Mouse (Mus musculus): ENCODE measurements around the gene Fem1b. TPM values are rescaled to one million over a fixed set of nuclear protein-coding genes. Genes with fewer than 3 reads are reported as not detected.

Fem1b gene
- polyA plus RNA-seq, 1 experiment = 9.1 TPM

DNA sequence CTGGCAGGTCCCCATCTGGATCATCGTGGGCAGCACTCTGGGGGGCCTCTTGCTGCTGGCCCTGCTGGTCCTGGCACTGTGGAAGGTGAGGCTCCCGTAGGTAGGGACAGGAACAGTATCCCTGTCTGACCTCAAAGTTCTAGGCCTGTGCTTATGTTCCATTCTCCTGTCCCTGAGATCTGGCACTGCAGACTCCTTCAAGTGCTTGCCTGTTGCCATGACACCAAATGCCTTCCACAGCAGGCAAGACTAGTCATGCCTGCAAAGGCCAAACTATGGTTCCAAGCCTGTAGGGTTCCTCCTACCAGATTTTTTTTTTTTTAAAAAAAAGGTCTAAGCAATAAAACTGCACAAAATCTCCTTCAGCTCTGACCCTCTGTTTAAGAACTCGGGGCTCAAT lies 29.8 kb downstream of the Fem1b start:
- peak; percentile 38 for DNase-seq (ENCODE audit: low read depth)

DNA sequence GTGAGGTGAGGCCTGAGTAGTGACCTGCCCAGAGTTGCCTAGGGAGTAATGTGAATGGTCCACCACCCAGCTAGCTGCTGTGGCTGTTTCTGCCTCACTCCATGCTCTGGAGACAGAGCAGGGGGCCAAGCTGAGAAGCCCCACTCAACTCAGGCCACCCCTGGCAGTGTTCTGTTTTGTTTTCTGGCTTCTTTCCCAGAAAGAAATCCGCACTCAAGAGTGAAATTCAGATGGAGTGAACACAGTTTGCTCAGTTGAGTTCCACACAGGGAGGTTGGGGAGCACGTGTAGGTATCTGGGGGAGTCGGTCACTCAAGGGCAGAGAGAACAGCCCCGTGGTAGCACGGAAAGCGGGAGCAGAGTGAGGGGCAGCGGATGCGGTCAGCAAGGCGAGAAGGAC lies 33.0 kb downstream of the Fem1b start:
- no peak for DNase-seq (ENCODE audit: low read depth)

DNA sequence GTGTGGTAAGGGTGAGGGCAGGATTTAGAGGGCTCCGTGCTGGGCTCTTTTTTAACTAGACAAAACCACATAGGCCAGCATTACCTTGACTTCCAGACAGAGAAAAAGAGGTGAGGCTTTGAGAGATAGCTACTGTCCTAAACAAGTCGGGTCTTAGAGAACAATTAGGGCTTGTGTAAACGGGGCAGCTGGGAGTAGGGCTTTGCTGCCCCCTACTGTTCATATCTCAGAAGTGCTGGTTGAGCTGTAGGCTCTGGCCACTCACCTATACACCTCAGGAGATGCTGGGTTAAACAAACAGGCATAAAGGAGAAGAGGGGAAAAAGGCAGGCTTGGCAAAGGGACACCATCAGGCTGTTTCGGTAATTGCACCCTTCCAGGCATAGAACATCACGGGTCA lies 34.3 kb downstream of the Fem1b start:
- no peak for DNase-seq (ENCODE audit: low read depth)

DNA sequence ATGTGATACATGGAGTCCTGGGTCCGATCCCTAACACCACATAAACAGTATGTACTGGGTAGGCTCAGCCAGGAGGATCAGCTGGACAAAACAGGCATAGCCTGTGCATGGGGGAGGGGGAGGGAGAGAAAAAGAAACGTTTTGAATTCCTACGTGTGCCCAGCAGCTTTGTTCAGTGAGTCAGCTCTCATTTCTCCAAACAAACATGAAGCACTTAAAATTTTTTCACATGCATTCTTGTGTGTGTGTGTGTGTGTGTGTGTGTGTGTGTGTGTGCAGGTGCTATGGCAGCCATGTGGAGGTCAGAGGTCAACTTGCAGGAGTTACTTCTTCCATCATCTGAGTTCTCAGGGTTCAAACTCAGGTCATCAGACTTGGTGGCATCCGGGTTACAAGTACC lies 36.3 kb downstream of the Fem1b start:
- no peak for DNase-seq (ENCODE audit: low read depth)

DNA sequence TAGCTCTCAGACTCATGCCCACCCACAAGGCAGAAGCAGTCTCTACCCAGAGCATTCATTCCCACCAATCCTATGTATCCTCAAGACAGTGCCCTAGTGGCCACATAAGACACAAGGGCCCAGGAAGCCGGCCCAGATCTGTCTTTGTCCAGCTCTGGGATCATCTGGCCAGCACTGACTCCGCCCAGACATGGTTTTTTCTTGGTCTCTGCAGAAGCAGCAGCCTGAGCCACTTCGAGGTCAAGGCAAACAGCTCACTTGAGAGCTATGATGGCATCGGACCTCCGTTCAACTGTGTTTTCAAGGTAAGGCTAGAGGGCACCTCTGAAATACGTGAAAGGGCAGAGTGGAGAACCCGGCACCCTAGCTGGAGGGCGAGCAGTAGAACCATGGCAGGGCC lies 39.0 kb downstream of the Fem1b start:
- DNase-seq (ENCODE audit: low read depth) = no peak

DNA sequence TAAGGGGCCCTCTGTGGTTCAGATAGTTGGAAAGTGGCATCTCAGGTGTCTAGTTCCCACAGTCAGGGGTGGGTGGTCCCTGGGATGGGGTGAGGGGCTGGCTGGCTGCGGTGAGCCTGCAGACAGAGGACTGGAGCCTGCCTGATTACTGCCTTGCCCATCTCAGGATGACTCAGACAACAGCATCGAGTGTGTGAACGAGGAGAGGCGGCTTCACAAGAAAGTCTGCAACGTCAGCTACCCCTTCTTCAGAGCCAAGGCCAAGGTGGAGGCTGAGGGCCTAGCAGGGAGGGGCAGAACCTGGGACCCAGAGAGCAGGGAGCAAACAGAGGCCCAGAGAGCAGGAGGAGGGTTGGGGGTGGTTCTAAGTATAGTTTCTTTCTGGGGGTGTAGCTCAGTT lies 43.4 kb downstream of the Fem1b start:
- DNase-seq (ENCODE audit: low read depth) = no peak

DNA sequence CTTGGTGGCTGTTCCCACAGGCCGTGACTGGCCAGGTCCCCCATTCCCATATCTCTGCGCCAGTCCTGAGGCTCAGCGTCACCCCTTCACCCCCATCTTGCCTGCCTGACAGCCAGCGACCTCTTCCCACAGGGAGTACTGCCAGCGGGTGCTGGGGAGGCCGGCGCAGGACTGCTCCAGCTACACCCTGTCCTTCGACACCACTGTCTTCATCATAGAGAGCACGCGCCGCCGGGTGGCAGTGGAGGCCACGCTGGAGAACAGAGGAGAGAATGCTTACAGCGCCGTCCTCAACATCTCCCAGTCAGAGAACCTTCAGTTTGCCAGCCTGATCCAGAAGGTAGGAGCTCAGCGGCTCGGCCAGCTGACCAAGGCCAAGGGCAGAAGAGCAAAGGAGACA lies 44.3 kb downstream of the Fem1b start:
- DNase-seq (ENCODE audit: low read depth) = no peak

DNA sequence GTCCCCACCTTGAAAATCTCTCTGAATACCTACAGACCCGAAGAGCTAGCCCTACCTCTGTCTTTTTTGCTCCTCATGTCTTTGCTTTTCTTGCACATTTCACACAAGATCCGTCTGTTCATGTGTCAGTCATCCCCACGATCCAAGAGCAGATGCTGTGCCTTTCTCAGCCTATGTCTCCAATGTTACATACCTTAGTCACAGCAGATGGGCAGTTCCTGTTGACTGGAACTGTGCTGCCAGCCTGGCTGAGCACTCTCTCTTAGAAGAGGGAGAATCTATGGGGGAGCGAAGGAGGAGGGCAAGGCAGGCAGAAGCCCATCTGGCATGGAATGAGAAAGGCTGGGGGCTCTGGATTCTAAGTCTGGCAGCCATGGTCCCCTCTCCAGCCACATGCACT lies 46.4 kb downstream of the Fem1b start:
- DNase-seq (ENCODE audit: low read depth) = no peak

DNA sequence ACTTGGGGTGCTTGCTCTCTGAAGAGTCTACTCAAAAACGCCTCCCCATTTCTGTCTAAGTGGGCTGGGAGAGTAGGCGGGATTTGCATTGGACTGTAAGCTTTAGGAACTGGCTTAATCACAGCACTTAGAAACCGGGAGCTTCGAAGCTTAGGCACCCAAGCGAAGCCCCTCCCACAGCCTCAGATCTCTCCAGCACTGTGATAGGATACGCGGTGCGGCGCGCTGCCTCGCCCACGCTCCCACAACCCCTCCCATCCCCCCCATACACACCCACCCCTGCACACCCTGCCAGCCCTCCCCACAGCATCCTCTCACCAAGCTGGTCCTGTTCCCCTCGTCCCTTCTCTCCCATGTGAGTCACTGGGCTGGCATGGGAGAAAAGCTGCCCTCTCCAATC lies 48.3 kb downstream of the Fem1b start:
- no peak for DNase-seq (ENCODE audit: low read depth)

DNA sequence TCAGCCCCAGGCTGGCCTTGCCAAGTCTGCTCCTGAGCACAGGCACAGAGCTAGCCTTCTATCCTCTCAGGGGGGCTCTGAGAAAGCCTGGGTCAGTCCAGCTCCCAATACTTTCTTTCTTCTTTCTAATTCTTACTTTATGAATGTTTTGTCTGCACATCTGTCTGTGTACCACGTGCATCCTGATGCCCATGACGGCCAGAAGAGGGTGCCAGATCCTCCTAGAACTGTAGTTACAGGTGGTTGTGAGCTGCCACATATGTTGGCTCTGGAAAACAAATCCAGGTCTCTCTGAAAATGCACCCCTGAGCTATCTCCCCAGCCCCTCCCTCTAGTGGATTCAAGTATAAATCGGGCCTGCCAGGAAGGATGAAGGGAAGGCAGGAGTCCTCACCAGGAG lies 52.1 kb downstream of the Fem1b start:
- DNase-seq (ENCODE audit: low read depth) = no peak

DNA sequence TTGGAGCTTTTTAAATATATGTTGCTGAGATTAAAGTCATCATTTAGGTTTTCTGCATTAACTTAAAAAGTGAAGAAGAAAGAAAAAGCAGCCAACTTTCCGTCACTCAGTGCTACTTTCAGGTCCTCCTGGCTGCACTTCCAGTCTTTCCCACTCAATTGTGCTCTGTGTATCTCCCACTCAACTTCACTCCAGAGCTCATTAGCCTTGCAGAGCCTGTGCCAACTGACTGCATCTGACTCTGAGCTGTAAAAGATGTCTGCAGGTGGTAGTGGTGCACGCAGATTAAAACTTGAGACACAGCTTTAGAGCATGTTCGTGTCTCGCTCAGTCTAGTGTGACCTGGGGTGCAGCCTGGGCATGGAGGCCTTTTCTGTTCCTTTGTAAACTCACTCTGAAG lies 53.4 kb downstream of the Fem1b start:
- DNase-seq (ENCODE audit: low read depth) = no peak

DNA sequence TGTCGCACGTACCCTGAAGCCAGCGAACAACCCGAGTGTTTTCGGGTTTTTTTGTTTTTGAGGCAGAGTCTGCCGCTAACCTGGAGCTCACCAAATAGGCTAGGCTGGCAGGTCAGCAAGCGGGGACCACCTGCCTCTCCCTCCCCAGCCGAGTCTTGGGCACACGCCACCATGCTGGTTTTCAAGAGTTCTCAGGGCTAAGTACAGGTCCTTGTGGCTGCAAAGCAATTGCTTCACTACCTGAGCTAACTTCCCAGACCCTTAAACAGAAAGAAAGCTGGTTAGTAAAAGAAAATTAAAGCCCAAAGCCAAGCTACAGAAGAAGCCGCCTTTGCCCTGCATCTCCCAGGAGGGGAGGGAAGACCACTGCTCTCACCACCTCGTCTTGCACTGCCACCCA lies 61.4 kb downstream of the Fem1b start:
- no peak for DNase-seq (ENCODE audit: low read depth)

DNA sequence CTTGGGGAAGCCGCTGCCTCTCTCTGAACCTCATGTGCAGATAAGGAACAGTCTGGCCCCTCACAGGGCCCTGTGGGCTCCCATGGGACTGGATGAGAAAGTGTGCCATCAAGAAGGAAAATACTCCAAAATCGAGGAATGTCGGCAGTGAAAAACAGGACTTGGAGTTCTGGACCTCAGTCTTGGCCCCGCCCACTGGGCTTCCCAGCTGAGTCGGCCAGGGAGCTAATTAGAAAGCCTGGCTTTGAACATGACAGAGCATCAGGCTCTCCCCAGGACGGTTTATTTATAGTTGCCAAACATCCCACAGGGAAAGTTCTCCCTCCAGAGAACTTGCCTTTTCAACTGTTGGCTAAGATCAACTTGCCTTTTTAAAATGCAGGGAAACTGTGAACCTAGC lies 62.1 kb downstream of the Fem1b start:
- no peak for DNase-seq (ENCODE audit: low read depth)

DNA sequence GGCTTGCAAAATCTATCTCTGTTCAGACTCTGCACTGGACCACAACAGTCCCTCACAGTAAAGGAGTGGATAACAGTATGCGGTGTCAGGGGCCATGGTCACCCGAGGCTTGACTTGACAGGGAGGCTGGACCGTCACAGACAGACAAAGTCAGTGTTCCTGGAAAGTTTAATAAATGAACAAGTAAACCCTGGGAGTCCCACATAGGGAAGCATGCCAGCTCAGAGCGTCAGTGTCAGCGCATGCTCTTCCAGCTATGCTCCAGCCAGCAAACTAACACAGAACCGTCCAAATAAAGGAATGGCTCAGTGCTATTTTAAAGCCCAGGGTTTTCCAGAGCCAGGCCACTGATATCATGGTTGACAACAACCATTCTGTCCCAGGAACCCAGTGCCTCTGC lies 65.1 kb downstream of the Fem1b start:
- no peak for DNase-seq (ENCODE audit: low read depth)

DNA sequence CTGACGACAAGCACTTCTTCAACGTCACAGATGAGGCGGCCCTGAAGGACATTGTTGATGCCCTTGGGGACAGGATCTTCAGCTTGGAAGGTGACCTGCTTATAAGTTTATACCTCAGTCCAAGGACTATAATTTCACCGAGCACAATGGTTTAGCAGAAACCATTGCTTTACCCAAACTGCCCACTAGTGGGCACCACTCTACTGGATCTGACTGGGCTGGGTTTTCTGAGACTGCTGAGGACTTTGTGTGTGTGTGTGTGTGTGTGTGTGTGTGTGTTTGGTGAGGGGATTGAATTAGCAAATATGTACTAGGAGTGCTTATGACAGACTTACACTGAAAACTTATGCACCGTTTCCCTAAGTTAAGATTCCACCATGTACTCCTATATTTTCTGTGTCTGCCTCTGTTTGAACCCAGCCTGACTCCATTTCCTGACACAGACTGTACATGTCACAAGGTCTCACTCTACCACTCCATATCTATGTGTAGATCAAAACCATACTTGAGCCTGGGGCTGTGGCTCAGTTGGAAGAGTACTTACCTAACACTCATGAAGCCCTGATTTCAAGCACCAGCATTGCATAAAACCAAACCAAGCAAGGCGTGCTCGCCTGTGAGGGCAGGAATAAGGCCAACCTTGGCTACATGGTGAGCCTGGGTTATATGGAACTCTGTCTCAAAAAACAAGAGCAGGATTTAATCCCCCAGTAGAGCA lies 67.0 kb downstream of the Fem1b start:
- peak; percentile 55 for DNase-seq (ENCODE audit: low read depth)

Other genes starting within 250 kb of the Fem1b start
- 1.9 and 2.3 TPM in 2 replicates for gene Itga11, start 134.1 kb downstream of the Fem1b start, polyA plus RNA-seq (2012; rRNA removed)
- gene Cln6, start 26.9 kb upstream of the Fem1b start, polyA plus RNA-seq (2012; rRNA removed) = 45.3 and 51.7 TPM in 2 replicates
- gene Calml4, start 46.1 kb upstream of the Fem1b start, polyA plus RNA-seq (2012; rRNA removed) = 8.9 and 17.1 TPM in 2 replicates
- 35.6 and 41.5 TPM in 2 replicates for gene Pias1, start 176.0 kb upstream of the Fem1b start, polyA plus RNA-seq (2012; rRNA removed)